Mouse (Mus musculus) left cerebral cortex, adult 8-10 months (tissue): ENCODE data around the gene Rps12. TPM values are rescaled to one million over a fixed set of nuclear protein-coding genes. Genes with fewer than 3 reads are reported as not detected.
"Not testable (repeated sequence)": the region's sequence is repeated elsewhere in the genome, so short reads cannot be mapped to it uniquely, and the experiment has no call there.

Source experiments
- DNase-seq, 2 experiments: peaks; one replicate each; pipeline ENCODE4 v3.0.0; 2022; ENCODE audit warnings: low spot score in 2 of 2
- total RNA-seq, 4 experiments: library from RNA; stranded (reverse); gene quantifications; 2 replicates each; pipeline ENCODE4 v1.2.4; 2022

Rps12 gene
- total RNA-seq, 4 experiments from 2014 or later: 157 to 280 (median 225) TPM

- no peak for DNase-seq
Observed at GRCm38 (mm10) chr10:23786040-23786439, 1.0 kb downstream of the Rps12 start.

- not testable (repeated sequence) for DNase-seq
Observed at GRCm38 (mm10) chr10:23785599-23785998, 1.5 kb downstream of the Rps12 start.

- no peak for DNase-seq
Observed at GRCm38 (mm10) chr10:23784121-23784520, 3.0 kb downstream of the Rps12 start.

- DNase-seq: no peak
Observed at GRCm38 (mm10) chr10:23783493-23783884, 3.6 kb downstream of the Rps12 start.

GRCm38 (mm10) chr10:23782855-23783492 lies 4.1 kb downstream of the Rps12 start:
- DNase-seq: no peak

GRCm38 (mm10) chr10:23781760-23782735 lies 5.0 kb downstream of the Rps12 start:
- no peak for DNase-seq

GRCm38 (mm10) chr10:23780539-23781275 lies 6.4 kb downstream of the Rps12 start:
- no peak for DNase-seq

GRCm38 (mm10) chr10:23777288-23777945 lies 9.7 kb downstream of the Rps12 start:
- DNase-seq: no peak

- DNase-seq: no peak
Observed at GRCm38 (mm10) chr10:23754166-23754565, 32.9 kb downstream of the Rps12 start.

Other genes starting within 250 kb of the Rps12 start
- 10 to 100 TPM; 24.2 to 37.6 (median 28.5) TPM for gene Slc18b1, start 9.7 kb upstream of the Rps12 start, total RNA-seq
- gene Vnn3, start 64.2 kb upstream of the Rps12 start, total RNA-seq: under 1 TPM in 1 of 4 experiments, not detected in 3; 0.40 TPM
- gene Vnn1, start 107.4 kb upstream of the Rps12 start, total RNA-seq: under 1 TPM in 2 of 4 experiments, not detected in 2; 0.15 to 0.34 TPM
- gene Taar1, start 133.1 kb upstream of the Rps12 start, total RNA-seq: not detected
- gene Taar2, start 151.3 kb upstream of the Rps12 start, total RNA-seq: not detected
- gene Taar3, start 162.3 kb upstream of the Rps12 start, total RNA-seq: not detected
- not detected for gene Taar4, start 173.2 kb upstream of the Rps12 start, total RNA-seq
- gene Taar5, start 183.4 kb upstream of the Rps12 start, total RNA-seq: not detected
- gene Taar6, start 198.4 kb upstream of the Rps12 start, total RNA-seq: not detected
- not detected for gene Taar7a, start 206.2 kb upstream of the Rps12 start, total RNA-seq
- not detected for gene Taar7b, start 212.7 kb upstream of the Rps12 start, total RNA-seq
- not detected for gene Taar7d, start 239.9 kb upstream of the Rps12 start, total RNA-seq